In the genomic region with DNA sequence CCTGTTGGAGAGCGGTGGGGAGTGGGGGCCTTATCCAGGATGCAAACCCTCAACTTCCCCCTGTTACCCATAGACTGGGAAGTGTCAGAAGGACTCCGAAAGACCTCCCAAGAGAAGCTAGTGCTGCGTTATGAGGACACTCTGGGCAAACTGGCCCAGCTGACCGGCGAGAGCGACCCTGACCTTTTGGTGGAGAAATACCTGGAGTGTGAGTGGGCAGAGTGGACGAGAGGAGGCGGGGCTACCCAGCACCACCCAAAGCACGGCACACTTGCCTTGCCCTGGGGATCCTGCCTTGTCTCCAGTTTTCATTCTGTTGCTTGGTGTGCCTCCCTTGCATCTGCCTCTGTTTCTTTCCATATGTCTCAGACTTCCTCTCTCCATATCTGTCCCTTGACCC, we compare ENCODE assay signal across 23 mouse cellular contexts. TPM values are rescaled to one million over a fixed set of nuclear protein-coding genes. Genes with fewer than 3 reads are reported as not detected.
DNase-seq lines count a peak whose midpoint lies in the region; ATAC-seq and TF ChIP-seq lines count a peak whose summit lies in the region.
"Had no signal": no experiment of that assay in that cellular context is flagged by ENCODE, and none has a peak within 500 bp of the region (broad histone marks: within the 10 kb centered on the region; RNA-seq: fewer than 3 reads in every experiment).

No protein-coding gene starts in this region.

- 0 out of 2 replicates have a peak, but pooled peaks have one; percentile 31 for ATAC-seq in erythroblast, adult 5-6 weeks (replicated peaks; ENCODE audit: low FRiP score, poor library complexity, severe bottlenecking)
- ATAC-seq: activated CD4-positive, CD25-positive, alpha-beta regulatory T cell, adult 4 months; forebrain, embryonic 14.5 days; forebrain, postnatal 0 days; hindbrain, embryonic 16.5 days; intestine, embryonic 15.5 days had no signal

- H3K27ac ChIP-seq in left cerebral cortex, adult 2 months: no peak overlapping the region
- H3K27ac ChIP-seq: heart, adult 2 months; hindbrain, embryonic 10.5 days; hindbrain, embryonic 13.5 days; intestine, embryonic 15.5 days had no signal

- no peak overlapping the region for H3K4me3 ChIP-seq in left cerebral cortex, adult 2 months
- H3K4me3 ChIP-seq: heart, adult 2 months; hindbrain, embryonic 10.5 days; hindbrain, embryonic 13.5 days; intestine, embryonic 15.5 days had no signal

- intact Hi-C loops in left cerebral cortex, adult 2 months (cut with DNase I): loop anchor here (2.0 kb wide), 1 partner anchor 67 kb away; no protein-coding TSS in a partner anchor
- intact Hi-C loops in left cerebral cortex, postnatal 4 days (cut with DNase I): no loop called here

- no peak for TF ChIP-seq CTCF in left cerebral cortex, adult 2 months (IDR thresholded peaks at IDR 0.05)

- DNase-seq in adrenal gland, adult (ENCODE audit: inconsistent age in 2 of 2, low spot score in 1 of 2): peak; percentile 91 to 93
- DNase-seq in adrenal gland, postnatal 4 days (ENCODE audit: low spot score in 2 of 2): no peak
- DNase-seq in adrenal gland, postnatal 14 days: peak; percentile 84
- no peak for DNase-seq in left cerebral cortex, adult 2 months (ENCODE audit: extremely low spot score in 1 of 2, low spot score in 2 of 2)
- no peak for DNase-seq in left cerebral cortex, postnatal 4 days
- DNase-seq: cerebellum, adult 11-12 months; cerebellum, adult 8-10 months; cerebellum, postnatal 14 days; forebrain, postnatal 0 days; gastrocnemius, postnatal 10 days; gastrocnemius, postnatal 36 days; heart, adult 2 months; heart, postnatal 36 days; kidney, adult 11 months; kidney, adult 8-10 months had no signal

RNA-seq across cellular contexts. Expression of gene Ccdc114, which starts 18.1 kb away (rescaled TPM):
- 1 to 10 TPM; 8.8 to 10.0 TPM for total RNA-seq in adrenal gland, postnatal 4 days (2021)
- total RNA-seq in adrenal gland, postnatal 14 days (2021): 9.7 and 11.0 TPM in 2 replicates
- total RNA-seq in erythroblast, adult 5-6 weeks (2015; ENCODE audit: low replicate concordance): 2.5 TPM in 1 of 2 replicates, not detected in the other
- total RNA-seq in erythroblast, adult 5-6 weeks (2017; ENCODE audit: low replicate concordance): 0.51 and 2.0 TPM in 2 replicates
- total RNA-seq in left cerebral cortex, adult 2 months (2021): 1 to 10 TPM; 2.3 TPM
- 1 to 10 TPM; 1.9 to 2.4 TPM for total RNA-seq in left cerebral cortex, postnatal 4 days (2021)

RNA-seq across cellular contexts. Expression of gene Emp3, which starts 20.8 kb away (rescaled TPM):
- 100 to 1,000 TPM; 191 to 202 TPM for total RNA-seq in adrenal gland, postnatal 4 days (2021)
- 212 TPM in 2 replicates for total RNA-seq in adrenal gland, postnatal 14 days (2021)
- total RNA-seq in erythroblast, adult 5-6 weeks (2015; ENCODE audit: low replicate concordance): 56.4 and 143 TPM in 2 replicates
- total RNA-seq in erythroblast, adult 5-6 weeks (2017; ENCODE audit: low replicate concordance): 48.2 and 77.1 TPM in 2 replicates
- 1 to 10 TPM; 3.1 to 8.7 TPM for total RNA-seq in left cerebral cortex, adult 2 months (2021)
- total RNA-seq in left cerebral cortex, postnatal 4 days (2021): 10 to 100 TPM in 1 of 2 experiments, 1 to 10 TPM in 1; 6.9 to 13.4 TPM

RNA-seq across cellular contexts. Expression of gene Tmem143, which starts 45.2 kb away (rescaled TPM):
- total RNA-seq in adrenal gland, postnatal 4 days (2021): 10 to 100 TPM; 30.2 to 33.3 TPM
- total RNA-seq in adrenal gland, postnatal 14 days (2021): 80.0 and 80.8 TPM in 2 replicates
- total RNA-seq in erythroblast, adult 5-6 weeks (2015; ENCODE audit: low replicate concordance): 1.3 TPM in 1 of 2 replicates, not detected in the other
- 0.26 and 3.8 TPM in 2 replicates for total RNA-seq in erythroblast, adult 5-6 weeks (2017; ENCODE audit: low replicate concordance)
- 10 to 100 TPM; 21.8 to 22.3 TPM for total RNA-seq in left cerebral cortex, adult 2 months (2021)
- total RNA-seq in left cerebral cortex, postnatal 4 days (2021): 10 to 100 TPM; 16.8 to 19.7 TPM

RNA-seq across cellular contexts. Expression of gene Syngr4, which starts 45.5 kb away (rescaled TPM):
- total RNA-seq in adrenal gland, postnatal 4 days (2021): under 1 TPM; 0.79 to 0.95 TPM
- 0.59 TPM in 1 of 2 replicates, not detected in the other for total RNA-seq in adrenal gland, postnatal 14 days (2021)
- total RNA-seq in erythroblast, adult 5-6 weeks (2015; ENCODE audit: low replicate concordance): 4.0 TPM in 1 of 2 replicates, not detected in the other
- total RNA-seq in erythroblast, adult 5-6 weeks (2017; ENCODE audit: low replicate concordance): not detected in 2 replicates
- total RNA-seq in left cerebral cortex, adult 2 months (2021): not detected
- under 1 TPM in 1 of 2 experiments, not detected in 1; 0.52 TPM for total RNA-seq in left cerebral cortex, postnatal 4 days (2021)
- total RNA-seq: ES-E14; forebrain, postnatal 0 days; gastrocnemius, postnatal 36 days; heart, adult 2 months; heart, postnatal 36 days had no signal

Comparison
In these comparisons a context has a peak if more than half of its experiments do, and no peak if none do; other contexts are left out.
1. DNase-seq: peak in adrenal gland, adult (2 of 2) and adrenal gland, postnatal 14 days (single experiment); none in adrenal gland, postnatal 4 days (0 of 2), left cerebral cortex, adult 2 months (0 of 2) and left cerebral cortex, postnatal 4 days (single experiment).